Mouse (Mus musculus): ENCODE measurements around the gene Zdhhc14.

- no peak for TF ChIP-seq POLR2A (IDR thresholded peaks at IDR 0.05; ENCODE audit: borderline replicate concordance, insufficient read depth, low read length)
- no peak for TF ChIP-seq CTCF (IDR thresholded peaks at IDR 0.05; ENCODE audit: borderline replicate concordance, insufficient read depth, low read depth, low read length)
Measured at GRCm38 (mm10) chr17:5693256-5693655, 200.9 kb downstream of the Zdhhc14 start.

Measured in cerebellum, adult 2 months (tissue).